Mouse (Mus musculus) Patski (cell line): ENCODE data around the gene Mgat5. TPM values are rescaled to one million over a fixed set of nuclear protein-coding genes. Genes with fewer than 3 reads are reported as not detected.
A peak's percentile ranks its signal among the peaks of the same experiment; 100 is the strongest.

Source experiments
- ATAC-seq: fragments of 100-300 bp; one replicate; pipeline ENCODE4 v1.8.0; 2021
- CTCF ChIA-PET: fragments of 350-600 bp; sonication (Branson Sonifier 250); formaldehyde crosslinking; loops from one replicate; lab custom pipeline; 2022; ENCODE audit warnings: inconsistent platforms; lab: Charles Lee
- POLR2A ChIA-PET: fragments of 350-600 bp; sonication (Branson Sonifier 250); formaldehyde crosslinking; loops from one replicate; lab custom pipeline; 2022; ENCODE audit warnings: antibody characterized with exemption, inconsistent platforms; lab: Charles Lee
- DNase-seq: peaks from one replicate; pipeline ENCODE4 v3.0.0-alpha.2; 2011; ENCODE audit warnings: low read depth, low spot score
- H3K27me3 ChIP-seq: fragments of 371-371 bp; one replicate; pipeline ENCODE4 v1.5.1; 2021
- CTCF ChIP-seq: fragments of 100-300 bp; IDR thresholded peaks from one replicate; pipeline ENCODE4 v1.5.1; 2021
- in situ Hi-C: fragments of 300-500 bp; cut with MboI; formaldehyde crosslinking; loops from 3 replicates; pipeline ENCODE4 v1.11.1; 2018; ENCODE audit warnings: low pct_unique_long_range_greater_than_20kb, mixed read lengths
- polyA plus RNA-seq: library from polyadenylated mRNA; unstranded; gene quantifications from one replicate; pipeline ENCODE4 v1.2.3, GENCODE M21; 2021

Gene Mgat5
- polyA plus RNA-seq, 1 experiment from 2014 or later = 6.6 TPM

GRCm38 (mm10) chr1:127236396-127236795 is 31.6 kb downstream of the Mgat5 start:
- DNase-seq (no peak), ATAC-seq (no peak)
- no peaks in the 10 kb centered on the region for H3K27me3 ChIP-seq
- in situ Hi-C loops = no loop called here
- ChIA-PET CTCF (no interaction called here), POLR2A (interaction anchor here (0.8 kb wide), 1 partner anchor 112 kb away, joined by 3 read pairs; no protein-coding TSS in a partner anchor)
- no peak for TF ChIP-seq CTCF

- ATAC-seq = no peak
- POLR2A ChIA-PET = interaction anchor here (0.8 kb wide), 1 partner anchor 12 kb away, joined by 6 read pairs; no protein-coding TSS in a partner anchor
- in situ Hi-C loops = no loop called here
- DNase-seq = no peak
- no peaks in the 10 kb centered on the region for H3K27me3 ChIP-seq
- TF ChIP-seq CTCF = no peak
- CTCF ChIA-PET = interaction anchor here (0.8 to 1.4 kb wide), 2 partner anchors 16 to 35 kb away, joined by 3 read pairs; no protein-coding TSS in a partner anchor
These were observed 34.1 kb downstream of the Mgat5 start for GRCm38 (mm10) chr1:127238871-127239314.

GRCm38 (mm10) chr1:127239914-127240313 is 35.1 kb downstream of the Mgat5 start:
- peak; percentile 67 for ATAC-seq
- in situ Hi-C loops = no loop called here
- ChIA-PET CTCF (interaction anchor here (1.0 to 1.4 kb wide), 3 partner anchors 13 to 17 kb away, joined by 3 to 4 read pairs (median 3); no protein-coding TSS in a partner anchor), POLR2A (interaction anchor here (0.6 kb wide), 1 partner anchor 16 kb away, joined by 3 read pairs; no protein-coding TSS in a partner anchor)
- TF ChIP-seq CTCF = no peak
- H3K27me3 ChIP-seq = no peaks in the 10 kb centered on the region
- no peak for DNase-seq

- H3K27me3 ChIP-seq = no peaks in the 10 kb centered on the region
- in situ Hi-C loops = no loop called here
- TF ChIP-seq CTCF = no peak
- CTCF ChIA-PET = interaction anchor here (1.1 kb wide), 1 partner anchor 15 kb away, joined by 3 read pairs; no protein-coding TSS in a partner anchor
- ATAC-seq = no peak
- no peak for DNase-seq
- POLR2A ChIA-PET = interaction anchor here (0.6 to 0.8 kb wide), 2 partner anchors 34 to 36 kb away, joined by 3 to 4 read pairs; no protein-coding TSS in a partner anchor
These were observed 37.5 kb downstream of the Mgat5 start for GRCm38 (mm10) chr1:127242151-127242887.

- ATAC-seq (no peak), DNase-seq (no peak)
- TF ChIP-seq CTCF = no peak
- no peaks in the 10 kb centered on the region for H3K27me3 ChIP-seq
- in situ Hi-C loops = no loop called here
- ChIA-PET CTCF (interaction anchor here (1.5 kb wide), 1 partner anchor 14 kb away, joined by 3 read pairs; no protein-coding TSS in a partner anchor), POLR2A (no interaction called here)
These were observed 38.2 kb downstream of the Mgat5 start for GRCm38 (mm10) chr1:127242888-127243588.

- ATAC-seq (no peak), DNase-seq (no peak)
- no peaks in the 10 kb centered on the region for H3K27me3 ChIP-seq
- TF ChIP-seq CTCF = no peak
- in situ Hi-C loops = no loop called here
- CTCF ChIA-PET = interaction anchor here (1.5 kb wide), 1 partner anchor 15 kb away, joined by 3 read pairs; no protein-coding TSS in a partner anchor
- POLR2A ChIA-PET = no interaction called here
These were observed 39.4 kb downstream of the Mgat5 start for GRCm38 (mm10) chr1:127244054-127244770.

GRCm38 (mm10) chr1:127246158-127246557 is 41.3 kb downstream of the Mgat5 start:
- no peaks in the 10 kb centered on the region for H3K27me3 ChIP-seq
- no peak for ATAC-seq
- DNase-seq = no peak
- in situ Hi-C loops = no loop called here
- ChIA-PET CTCF (no interaction called here), POLR2A (no interaction called here)
- no peak for TF ChIP-seq CTCF

GRCm38 (mm10) chr1:127248433-127248832 is 43.6 kb downstream of the Mgat5 start:
- ChIA-PET CTCF (interaction anchor here (1.4 kb wide), 1 partner anchor 30 kb away, joined by 3 read pairs; no protein-coding TSS in a partner anchor), POLR2A (no interaction called here)
- H3K27me3 ChIP-seq = no peaks in the 10 kb centered on the region
- TF ChIP-seq CTCF = no peak
- ATAC-seq (no peak), DNase-seq (no peak)
- in situ Hi-C loops = no loop called here

- no peaks in the 10 kb centered on the region for H3K27me3 ChIP-seq
- in situ Hi-C loops = no loop called here
- ATAC-seq (no peak), DNase-seq (no peak)
- POLR2A ChIA-PET = no interaction called here
- CTCF ChIA-PET = interaction anchor here (1.4 kb wide), 1 partner anchor 29 kb away, joined by 3 read pairs; no protein-coding TSS in a partner anchor
- TF ChIP-seq CTCF = no peak
These were observed 44.8 kb downstream of the Mgat5 start for GRCm38 (mm10) chr1:127249621-127250020.

- DNase-seq (no peak), ATAC-seq (no peak)
- in situ Hi-C loops = no loop called here
- no peaks in the 10 kb centered on the region for H3K27me3 ChIP-seq
- TF ChIP-seq CTCF = no peak
- POLR2A ChIA-PET = no interaction called here
- CTCF ChIA-PET = no interaction called here
These were observed 45.5 kb downstream of the Mgat5 start for GRCm38 (mm10) chr1:127250313-127250712.
